Mouse (Mus musculus): ENCODE results near the gene Cd209f.
A peak's percentile ranks its signal among the peaks of the same experiment; 100 is the strongest.
"Not testable (repeated sequence)": the region's sequence is repeated elsewhere in the genome, so short reads cannot be mapped to it uniquely, and the experiment has no call there.

Cd209f gene

GRCm38 (mm10) chr8:4105735-4106134 lies at the start of gene Cd209f:
Cd209f (minus strand) TSS chr8:4105835.
- not testable (repeated sequence) for DNase-seq (ENCODE audit: low read depth in 2 of 2, low spot score in 2 of 2)

GRCm38 (mm10) chr8:4154878-4155277 lies 49.2 kb upstream of the Cd209f start:
- no peak for DNase-seq (ENCODE audit: low read depth in 2 of 2, low spot score in 2 of 2)

- DNase-seq (ENCODE audit: low read depth in 2 of 2, low spot score in 2 of 2) = no peak
These were observed 41.6 kb upstream of the Cd209f start for GRCm38 (mm10) chr8:4147272-4147671.

- no peak for DNase-seq (ENCODE audit: low read depth in 2 of 2, low spot score in 2 of 2)
These were observed 36.1 kb upstream of the Cd209f start for GRCm38 (mm10) chr8:4141721-4142120.

GRCm38 (mm10) chr8:4139660-4140646 lies 34.3 kb upstream of the Cd209f start:
- peak; percentile 56 to 61 for DNase-seq (ENCODE audit: low read depth in 2 of 2, low spot score in 2 of 2)

GRCm38 (mm10) chr8:4133798-4134197 lies 28.2 kb upstream of the Cd209f start, which contains the start of gene Cd209g:
Cd209g (plus strand) TSS chr8:4134098.
- no peak for DNase-seq (ENCODE audit: low read depth in 2 of 2, low spot score in 2 of 2)

- not testable (repeated sequence) for DNase-seq (ENCODE audit: low read depth in 2 of 2, low spot score in 2 of 2)
These were observed 17.1 kb downstream of the Cd209f start for GRCm38 (mm10) chr8:4088514-4088913.

GRCm38 (mm10) chr8:4087180-4087722 lies 18.4 kb downstream of the Cd209f start:
- not testable (repeated sequence) for DNase-seq (ENCODE audit: low read depth in 2 of 2, low spot score in 2 of 2)

Measured in CD8-positive naive resting alpha-beta T cell, adult 2 months (primary cell).